Mouse (Mus musculus): Measurements from ENCODE around the gene Med12. TPM values are rescaled to one million over a fixed set of nuclear protein-coding genes. Genes with fewer than 3 reads are reported as not detected.

The Med12 gene
- polyA plus RNA-seq, 1 experiment from 2014 or later = 35.9 TPM

GRCm38 (mm10) chrX:101266631-101267030 lies 7.2 kb upstream of the Med12 start:
- Histone ChIP-seq H3K9ac (ENCODE audit: low read depth, low read length) (no peak overlapping the region), H3K36me3 (ENCODE audit: control insufficient read depth, insufficient read depth, low read length) (no peaks in the 10 kb centered on the region), H3K4me1 (ENCODE audit: control insufficient read depth, insufficient read depth, low read length) (no peaks in the 10 kb centered on the region), H3K4me3 (ENCODE audit: low read depth, low read length) (no peak overlapping the region), H3K27ac (ENCODE audit: low read depth, low read length) (no peak overlapping the region), H3K4me2 (no peak overlapping the region), H3K9me3 (replicated peaks; ENCODE audit: control insufficient read depth, low read length) (no peaks in the 10 kb centered on the region), H3K27me3 (ENCODE audit: control insufficient read depth, insufficient read depth, low read length) (no peaks in the 10 kb centered on the region; the same call in 1 of the 2 replicates)
- ATAC-seq (replicated peaks; ENCODE audit: insufficient number of reproducible peaks, low FRiP score, low TSS enrichment) = no peak
- 89% methylated on average over 6 of the region's 6 CpGs for WGBS (ENCODE audit: insufficient replicate concordance)

DNA sequence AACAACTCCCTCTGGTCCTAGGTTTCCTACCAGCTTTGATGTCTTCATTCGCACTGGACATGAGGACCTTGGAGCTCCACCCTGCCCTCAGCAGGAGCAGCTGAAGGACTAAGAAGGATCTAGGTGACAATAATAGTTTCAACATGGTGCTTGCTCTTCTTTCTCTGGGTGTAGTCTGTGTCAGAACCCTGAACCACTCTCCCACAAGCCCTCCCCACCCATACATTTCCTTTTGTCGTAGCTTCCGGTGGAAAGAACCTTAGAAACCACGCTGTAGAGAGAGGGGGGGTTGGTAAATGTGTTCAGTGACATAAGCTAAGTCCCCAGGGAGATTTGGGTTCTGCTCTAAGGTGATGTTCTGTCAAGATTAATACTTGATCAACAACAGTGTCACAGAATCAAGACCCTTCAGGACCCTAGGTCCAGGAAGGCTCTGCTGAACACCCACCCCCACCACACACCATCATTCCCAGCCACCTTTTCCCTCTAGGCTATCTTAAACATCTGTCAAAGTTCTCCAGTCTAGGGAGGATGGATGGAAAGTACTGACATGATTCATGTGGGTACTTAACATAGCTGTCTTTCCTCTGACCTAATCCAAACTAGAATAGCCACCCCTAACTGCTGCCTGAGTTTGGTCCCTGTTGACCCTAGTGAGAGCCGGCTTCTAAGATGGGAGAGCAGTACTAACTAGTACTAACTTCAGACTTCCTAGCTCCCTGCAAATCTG lies 5.6 kb upstream of the Med12 start, which contains the start of gene Il2rg:
TSS of gene Il2rg (minus strand) at position 231 of the 730 bp plus-strand sequence.
- no peaks in the 10 kb centered on the region for H3K9me3 ChIP-seq (replicated peaks; ENCODE audit: control insufficient read depth, low read length)
- H3K36me3 ChIP-seq (ENCODE audit: control insufficient read depth, insufficient read depth, low read length) = no peaks in the 10 kb centered on the region
- ATAC-seq (replicated peaks; ENCODE audit: insufficient number of reproducible peaks, low FRiP score, low TSS enrichment) = no peak
- H3K4me1 ChIP-seq (ENCODE audit: control insufficient read depth, insufficient read depth, low read length) = no peaks in the 10 kb centered on the region
- H3K27ac ChIP-seq (ENCODE audit: low read depth, low read length) = no peak within 1 kb of the TSS
- no peak within 1 kb of the TSS for H3K4me3 ChIP-seq (ENCODE audit: low read depth, low read length)
- 0 out of 2 replicates have a peak within 1 kb of the TSS, but pooled peaks have one; percentile 3 for H3K4me2 ChIP-seq
- no peak within 1 kb of the TSS for H3K9ac ChIP-seq (ENCODE audit: low read depth, low read length)
- H3K27me3 ChIP-seq (ENCODE audit: control insufficient read depth, insufficient read depth, low read length) = no peaks in the 10 kb centered on the region; the same call in 1 of the 2 replicates
- 51% methylated on average over 5 of the region's 5 CpGs for WGBS (ENCODE audit: insufficient replicate concordance)

DNA sequence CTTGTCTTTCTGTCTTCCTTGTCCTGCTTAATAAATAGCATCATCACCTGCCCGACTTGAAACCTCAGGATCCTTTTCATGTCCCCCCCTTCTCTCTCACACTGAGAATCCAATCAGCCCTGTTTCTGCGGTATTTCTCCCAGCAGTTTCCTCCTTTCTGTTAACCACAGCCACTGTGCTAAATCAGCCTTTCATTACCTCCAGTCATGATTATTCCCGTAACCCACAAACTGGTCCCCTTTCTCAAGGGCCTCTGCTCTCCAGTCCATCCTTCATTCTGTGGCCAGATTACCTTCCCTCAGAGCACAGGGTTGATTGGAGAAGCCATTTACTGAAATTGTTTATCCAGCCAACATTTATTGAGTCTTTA lies 5.1 kb upstream of the Med12 start, which contains the start of gene Gm20489:
TSS of gene Gm20489 (minus strand) at position 269 of the 370 bp plus-strand sequence.
- no peak within 1 kb of the TSS for H3K4me3 ChIP-seq (ENCODE audit: low read depth, low read length)
- H3K9ac ChIP-seq (ENCODE audit: low read depth, low read length) = no peak within 1 kb of the TSS
- no peaks in the 10 kb centered on the region for H3K4me1 ChIP-seq (ENCODE audit: control insufficient read depth, insufficient read depth, low read length)
- 52% methylated on average over 3 of the region's 3 CpGs for WGBS (ENCODE audit: insufficient replicate concordance)
- H3K9me3 ChIP-seq (replicated peaks; ENCODE audit: control insufficient read depth, low read length) = no peaks in the 10 kb centered on the region
- 0 out of 2 replicates have a peak within 1 kb of the TSS, but pooled peaks have one; percentile 3 for H3K4me2 ChIP-seq
- ATAC-seq (replicated peaks; ENCODE audit: insufficient number of reproducible peaks, low FRiP score, low TSS enrichment) = no peak
- no peak within 1 kb of the TSS for H3K27ac ChIP-seq (ENCODE audit: low read depth, low read length)
- H3K27me3 ChIP-seq (ENCODE audit: control insufficient read depth, insufficient read depth, low read length) = no peaks in the 10 kb centered on the region; the same call in 1 of the 2 replicates
- no peaks in the 10 kb centered on the region for H3K36me3 ChIP-seq (ENCODE audit: control insufficient read depth, insufficient read depth, low read length)

DNA sequence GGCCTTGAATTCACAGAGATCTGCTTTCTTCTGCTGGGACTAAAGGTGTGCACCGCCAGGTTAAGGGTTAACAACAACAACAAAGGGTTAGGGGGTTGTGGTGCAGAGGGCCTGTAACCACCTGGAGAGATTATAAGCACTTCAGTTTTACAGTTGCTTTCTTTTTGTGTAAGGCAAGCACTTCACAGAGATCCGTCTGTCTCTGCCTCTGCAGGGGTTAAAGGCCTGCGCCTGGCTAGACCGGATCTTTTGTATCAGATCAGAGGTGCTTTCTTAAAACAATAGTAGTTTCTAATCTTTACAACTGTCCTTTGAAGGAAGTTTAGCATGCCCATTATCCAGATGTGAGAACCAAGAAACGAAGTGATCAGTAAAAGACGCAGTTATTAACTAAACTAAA lies 420 bp upstream of the Med12 start:
- no peaks in the 10 kb centered on the region for H3K4me1 ChIP-seq (ENCODE audit: control insufficient read depth, insufficient read depth, low read length)
- peak overlapping the region; percentile 49 for H3K4me2 ChIP-seq
- peaks cover 4% of the 10 kb centered on the region; the same call in 1 of the 2 replicates for H3K27me3 ChIP-seq (ENCODE audit: control insufficient read depth, insufficient read depth, low read length)
- peak overlapping the region; percentile 64 for H3K4me3 ChIP-seq (ENCODE audit: low read depth, low read length)
- H3K9me3 ChIP-seq (replicated peaks; ENCODE audit: control insufficient read depth, low read length) = no peaks in the 10 kb centered on the region
- H3K9ac ChIP-seq (ENCODE audit: low read depth, low read length) = peak overlapping the region; percentile 84
- 19% methylated on average over 6 of the region's 6 CpGs for WGBS (ENCODE audit: insufficient replicate concordance)
- H3K27ac ChIP-seq (ENCODE audit: low read depth, low read length) = peak overlapping the region; percentile 50
- ATAC-seq (replicated peaks; ENCODE audit: insufficient number of reproducible peaks, low FRiP score, low TSS enrichment) = no peak
- H3K36me3 ChIP-seq (ENCODE audit: control insufficient read depth, insufficient read depth, low read length) = no peaks in the 10 kb centered on the region; the same call in 1 of the 2 replicates

DNA sequence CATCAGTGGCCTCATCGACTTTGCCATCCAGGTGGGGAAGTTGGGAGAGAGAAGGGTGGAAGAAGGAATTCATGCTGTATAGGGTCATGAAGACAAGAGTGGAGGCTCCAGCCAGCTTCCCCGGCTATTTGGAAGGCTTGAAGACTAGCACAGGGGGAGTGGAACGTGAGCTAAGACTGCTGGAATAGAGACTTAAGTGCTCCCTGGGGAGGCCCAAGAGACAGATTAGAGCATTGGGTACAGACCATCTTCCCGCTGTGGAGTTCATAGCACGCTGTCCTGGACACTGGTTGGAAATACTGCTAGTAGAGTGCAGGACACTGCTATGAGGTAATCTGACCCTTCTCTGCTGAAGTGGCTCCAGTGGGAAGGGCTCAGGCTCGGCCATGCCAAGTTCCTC lies 9.0 kb downstream of the Med12 start:
- H3K27me3 ChIP-seq (ENCODE audit: control insufficient read depth, insufficient read depth, low read length) = no peaks in the 10 kb centered on the region
- no peak overlapping the region for H3K4me2 ChIP-seq
- no peak overlapping the region for H3K4me3 ChIP-seq (ENCODE audit: low read depth, low read length)
- no peak overlapping the region for H3K27ac ChIP-seq (ENCODE audit: low read depth, low read length)
- no peaks in the 10 kb centered on the region for H3K9me3 ChIP-seq (replicated peaks; ENCODE audit: control insufficient read depth, low read length)
- 79% methylated on average over 6 of the region's 6 CpGs for WGBS (ENCODE audit: insufficient replicate concordance)
- peaks cover 8% of the 10 kb centered on the region for H3K36me3 ChIP-seq (ENCODE audit: control insufficient read depth, insufficient read depth, low read length)
- no peak overlapping the region for H3K9ac ChIP-seq (ENCODE audit: low read depth, low read length)
- ATAC-seq (replicated peaks; ENCODE audit: insufficient number of reproducible peaks, low FRiP score, low TSS enrichment) = no peak
- H3K4me1 ChIP-seq (ENCODE audit: control insufficient read depth, insufficient read depth, low read length) = peaks cover 3% of the 10 kb centered on the region; the same call in 1 of the 2 replicates

DNA sequence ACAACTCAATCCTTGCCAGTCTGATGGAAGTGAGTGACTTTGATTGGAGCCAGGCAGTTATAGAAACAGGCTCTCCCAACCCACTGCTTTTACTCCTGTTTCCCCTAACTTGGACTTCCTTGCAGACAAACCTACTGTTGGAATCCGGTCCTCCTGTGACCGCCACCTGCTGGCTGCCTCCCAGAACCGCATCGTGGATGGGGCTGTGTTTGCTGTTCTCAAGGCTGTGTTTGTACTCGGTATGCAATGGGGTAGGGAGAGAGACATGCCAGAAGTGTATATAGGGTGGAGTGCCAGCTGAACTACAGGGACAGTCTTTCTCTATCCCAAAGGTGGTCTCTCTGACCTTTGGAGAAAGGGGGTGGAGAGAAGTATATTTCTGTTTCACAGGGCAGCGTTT lies 11.7 kb downstream of the Med12 start:
- Histone ChIP-seq H3K9ac (ENCODE audit: low read depth, low read length) (no peak overlapping the region), H3K27me3 (ENCODE audit: control insufficient read depth, insufficient read depth, low read length) (no peaks in the 10 kb centered on the region), H3K36me3 (ENCODE audit: control insufficient read depth, insufficient read depth, low read length) (peaks cover 8% of the 10 kb centered on the region), H3K4me1 (ENCODE audit: control insufficient read depth, insufficient read depth, low read length) (peaks cover 3% of the 10 kb centered on the region; the same call in 1 of the 2 replicates), H3K9me3 (replicated peaks; ENCODE audit: control insufficient read depth, low read length) (no peaks in the 10 kb centered on the region), H3K27ac (ENCODE audit: low read depth, low read length) (no peak overlapping the region), H3K4me2 (no peak overlapping the region), H3K4me3 (ENCODE audit: low read depth, low read length) (no peak overlapping the region)
- WGBS (ENCODE audit: insufficient replicate concordance) = 27% methylated on average over 6 of the region's 6 CpGs
- ATAC-seq (replicated peaks; ENCODE audit: insufficient number of reproducible peaks, low FRiP score, low TSS enrichment) = no peak

DNA sequence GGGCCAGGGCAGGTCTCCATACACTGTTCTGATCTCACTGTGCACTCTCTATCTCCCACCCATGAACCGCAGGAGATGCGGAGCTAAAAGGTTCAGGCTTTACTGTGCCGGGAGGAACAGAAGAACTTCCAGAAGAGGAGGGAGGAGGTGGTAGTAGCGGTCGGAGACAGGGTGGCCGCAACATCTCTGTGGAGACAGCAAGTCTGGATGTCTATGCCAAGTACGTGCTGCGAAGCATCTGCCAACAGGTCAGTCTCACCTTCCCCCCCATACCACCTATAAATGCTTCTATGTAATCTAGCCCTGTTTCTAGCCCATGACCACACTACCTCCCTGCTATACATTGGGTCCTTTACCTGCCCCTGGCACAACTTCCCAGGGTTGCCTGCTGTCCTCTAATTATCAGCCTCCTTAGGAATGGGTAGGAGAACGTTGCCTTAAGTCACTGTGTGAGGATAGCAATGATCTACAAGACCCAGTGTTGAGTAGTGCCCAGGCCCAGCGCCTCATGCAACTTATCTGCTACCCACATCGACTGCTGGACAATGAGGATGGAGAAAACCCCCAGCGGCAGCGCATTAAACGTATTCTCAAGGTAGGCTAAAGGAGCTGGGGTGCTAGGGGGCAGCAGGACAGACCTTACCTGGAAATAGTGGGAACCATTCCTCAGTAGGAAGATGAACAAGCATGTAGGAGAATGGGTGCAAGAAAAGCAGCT lies 12.3 kb downstream of the Med12 start:
- H3K27ac ChIP-seq (ENCODE audit: low read depth, low read length) = no peak overlapping the region
- H3K9me3 ChIP-seq (replicated peaks; ENCODE audit: control insufficient read depth, low read length) = no peaks in the 10 kb centered on the region
- peaks cover 7% of the 10 kb centered on the region for H3K36me3 ChIP-seq (ENCODE audit: control insufficient read depth, insufficient read depth, low read length)
- H3K9ac ChIP-seq (ENCODE audit: low read depth, low read length) = no peak overlapping the region
- peaks cover 3% of the 10 kb centered on the region; the same call in 1 of the 2 replicates for H3K4me1 ChIP-seq (ENCODE audit: control insufficient read depth, insufficient read depth, low read length)
- 76% methylated on average over 14 of the region's 14 CpGs for WGBS (ENCODE audit: insufficient replicate concordance)
- no peaks in the 10 kb centered on the region for H3K27me3 ChIP-seq (ENCODE audit: control insufficient read depth, insufficient read depth, low read length)
- no peak overlapping the region for H3K4me3 ChIP-seq (ENCODE audit: low read depth, low read length)
- no peak for ATAC-seq (replicated peaks; ENCODE audit: insufficient number of reproducible peaks, low FRiP score, low TSS enrichment)
- H3K4me2 ChIP-seq = no peak overlapping the region

- H3K4me1 ChIP-seq (ENCODE audit: control insufficient read depth, insufficient read depth, low read length) = peaks cover 3% of the 10 kb centered on the region; the same call in 1 of the 2 replicates
- peak; percentile 85 for ATAC-seq (replicated peaks; ENCODE audit: insufficient number of reproducible peaks, low FRiP score, low TSS enrichment)
- no peaks in the 10 kb centered on the region for H3K9me3 ChIP-seq (replicated peaks; ENCODE audit: control insufficient read depth, low read length)
- H3K27me3 ChIP-seq (ENCODE audit: control insufficient read depth, insufficient read depth, low read length) = no peaks in the 10 kb centered on the region
- peak overlapping the region; percentile 73; the same call in 1 of the 2 replicates for H3K27ac ChIP-seq (ENCODE audit: low read depth, low read length)
- 61% methylated on average over 3 of the region's 3 CpGs for WGBS (ENCODE audit: insufficient replicate concordance)
- no peak overlapping the region for H3K4me3 ChIP-seq (ENCODE audit: low read depth, low read length)
- H3K9ac ChIP-seq (ENCODE audit: low read depth, low read length) = no peak overlapping the region
- peaks cover 3% of the 10 kb centered on the region for H3K36me3 ChIP-seq (ENCODE audit: control insufficient read depth, insufficient read depth, low read length)
- no peak overlapping the region for H3K4me2 ChIP-seq
These were observed 13.7 kb downstream of the Med12 start for GRCm38 (mm10) chrX:101287543-101287942.
